Mouse (Mus musculus): ENCODE data around the gene Ngef. TPM values are rescaled to one million over a fixed set of nuclear protein-coding genes. Genes with fewer than 3 reads are reported as not detected.

Ngef gene
- polyA plus RNA-seq, 1 experiment from 2014 or later = 0.88 TPM

- Histone ChIP-seq H3K4me1 (no peaks in the 10 kb centered on the region), H3K36me3 (no peaks in the 10 kb centered on the region), H3K4me3 (0 out of 2 replicates have a peak overlapping the region, but pooled peaks have one; percentile 5), H3K27me3 (ENCODE audit: insufficient read depth, poor library complexity, severe bottlenecking) (no peaks in the 10 kb centered on the region), H3K9me3 (no peaks in the 10 kb centered on the region), H3K27ac (no peak overlapping the region)
- WGBS = 25% methylated on average over 7 of the region's 7 CpGs
- no peak for DNase-seq (ENCODE audit: low spot score)
These were observed 32.1 kb downstream of the Ngef start for GRCm38 (mm10) chr1:87541614-87542013.

DNA sequence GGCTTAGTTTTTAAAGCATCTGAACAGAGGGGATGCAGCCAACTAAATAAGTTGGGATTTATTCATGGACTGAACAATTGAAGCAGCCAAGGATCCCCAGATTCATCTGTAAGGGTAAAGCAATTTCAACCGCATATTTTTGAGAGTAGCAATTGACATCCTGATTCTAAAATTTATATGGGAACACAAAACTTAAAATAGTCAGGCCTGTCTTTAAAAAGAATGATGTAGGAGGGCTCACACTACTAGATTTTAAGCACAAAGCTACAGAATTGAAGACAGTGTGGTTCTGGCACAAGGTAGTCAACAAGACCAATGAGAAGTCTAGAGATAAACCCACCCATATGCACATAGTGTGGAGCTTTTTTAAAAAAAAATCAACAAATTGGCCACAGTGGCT is 36.7 kb downstream of the Ngef start:
- Histone ChIP-seq H3K36me3 (no peaks in the 10 kb centered on the region), H3K9me3 (no peaks in the 10 kb centered on the region), H3K4me3 (no peak overlapping the region), H3K27me3 (ENCODE audit: insufficient read depth, poor library complexity, severe bottlenecking) (no peaks in the 10 kb centered on the region), H3K27ac (no peak overlapping the region), H3K4me1 (no peaks in the 10 kb centered on the region)
- WGBS = 79% methylated on average over 1 of the region's 1 CpGs
- no peak for DNase-seq (ENCODE audit: low spot score)

DNA sequence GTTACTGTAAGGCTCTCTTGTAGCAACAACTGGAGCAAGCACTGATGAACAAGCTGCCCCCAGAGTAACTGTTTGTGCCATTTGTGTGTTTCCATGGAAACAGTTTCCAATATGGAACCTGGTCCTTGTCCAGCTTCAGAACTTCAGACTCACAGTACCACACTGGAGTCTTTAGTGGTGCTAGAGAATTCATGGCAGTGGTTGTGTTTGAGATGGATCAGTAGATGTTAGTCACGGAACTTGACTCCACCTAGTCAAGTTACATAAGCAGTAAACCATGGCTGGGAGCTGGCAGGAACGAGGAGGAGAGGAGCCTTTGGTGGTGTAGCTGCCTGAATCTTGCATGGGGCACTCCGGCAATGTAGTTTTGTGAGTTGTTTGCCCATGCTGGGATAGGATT is 39.6 kb downstream of the Ngef start:
- 80% methylated on average over 3 of the region's 3 CpGs for WGBS
- H3K27me3 ChIP-seq (ENCODE audit: insufficient read depth, poor library complexity, severe bottlenecking) = no peaks in the 10 kb centered on the region
- H3K36me3 ChIP-seq = no peaks in the 10 kb centered on the region
- no peaks in the 10 kb centered on the region for H3K4me1 ChIP-seq
- DNase-seq (ENCODE audit: low spot score) = no peak
- no peak overlapping the region for H3K4me3 ChIP-seq
- no peaks in the 10 kb centered on the region for H3K9me3 ChIP-seq
- H3K27ac ChIP-seq = no peak overlapping the region

- Histone ChIP-seq H3K4me3 (no peak overlapping the region), H3K4me1 (no peaks in the 10 kb centered on the region), H3K9me3 (no peaks in the 10 kb centered on the region), H3K27me3 (ENCODE audit: insufficient read depth, poor library complexity, severe bottlenecking) (no peaks in the 10 kb centered on the region), H3K36me3 (no peaks in the 10 kb centered on the region), H3K27ac (no peak overlapping the region)
- WGBS = 71% methylated on average over 4 of the region's 4 CpGs
- no peak for DNase-seq (ENCODE audit: low spot score)
These were observed 41.3 kb downstream of the Ngef start for GRCm38 (mm10) chr1:87532346-87532745.

DNA sequence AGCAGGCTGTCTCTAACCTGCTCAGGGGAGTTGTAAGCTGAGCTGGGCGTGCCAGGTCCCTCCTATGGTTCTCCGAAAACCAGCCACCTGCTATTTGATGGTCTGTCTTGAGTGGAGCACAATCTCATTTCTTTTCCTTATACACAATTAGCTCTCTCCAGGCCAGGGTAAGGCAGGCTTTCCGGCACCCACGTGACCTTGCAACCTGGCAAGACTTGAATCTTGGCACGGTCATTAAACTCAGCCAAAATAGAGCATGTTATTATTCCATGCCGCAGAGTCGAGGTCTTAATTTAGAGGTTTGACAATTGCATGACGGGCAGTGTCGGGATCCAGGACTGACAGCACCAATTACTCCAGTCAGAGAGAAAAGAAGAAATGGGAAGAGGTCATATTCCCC is 46.5 kb downstream of the Ngef start:
- Histone ChIP-seq H3K4me1 (no peaks in the 10 kb centered on the region), H3K4me3 (no peak overlapping the region)
- WGBS = 87% methylated on average over 9 of the region's 9 CpGs

GRCm38 (mm10) chr1:87525041-87525440 is 48.6 kb downstream of the Ngef start:
- no peaks in the 10 kb centered on the region for H3K9me3 ChIP-seq
- DNase-seq (ENCODE audit: low spot score) = no peak
- no peaks in the 10 kb centered on the region for H3K27me3 ChIP-seq (ENCODE audit: insufficient read depth, poor library complexity, severe bottlenecking)
- no peak overlapping the region for H3K27ac ChIP-seq
- 0 out of 2 replicates have a peak, but pooled peaks cover 3% of the 10 kb centered on the region for H3K4me1 ChIP-seq
- H3K36me3 ChIP-seq = no peaks in the 10 kb centered on the region
- 78% methylated on average over 7 of the region's 7 CpGs for WGBS
- no peak overlapping the region for H3K4me3 ChIP-seq

More for the DNA sequence above, 46.5 kb downstream of the Ngef start:
- Histone ChIP-seq H3K27me3 (ENCODE audit: insufficient read depth, poor library complexity, severe bottlenecking) (no peaks in the 10 kb centered on the region), H3K9me3 (no peaks in the 10 kb centered on the region), H3K27ac (no peak overlapping the region), H3K36me3 (no peaks in the 10 kb centered on the region)
- no peak for DNase-seq (ENCODE audit: low spot score)

GRCm38 (mm10) chr1:87521523-87521922 is 52.1 kb downstream of the Ngef start:
- H3K9me3 ChIP-seq = no peaks in the 10 kb centered on the region
- H3K4me1 ChIP-seq = 0 out of 2 replicates have a peak, but pooled peaks cover 3% of the 10 kb centered on the region
- H3K4me3 ChIP-seq = no peak overlapping the region
- no peak for DNase-seq (ENCODE audit: low spot score)
- no peaks in the 10 kb centered on the region for H3K36me3 ChIP-seq
- WGBS = 47% methylated on average over 1 of the region's 1 CpGs
- no peaks in the 10 kb centered on the region for H3K27me3 ChIP-seq (ENCODE audit: insufficient read depth, poor library complexity, severe bottlenecking)
- no peak overlapping the region for H3K27ac ChIP-seq

- DNase-seq (ENCODE audit: low spot score) = no peak
- H3K4me3 ChIP-seq = no peak overlapping the region
These were observed 53.2 kb downstream of the Ngef start for GRCm38 (mm10) chr1:87520467-87520866.

GRCm38 (mm10) chr1:87510845-87511244 is 62.8 kb downstream of the Ngef start:
- no peak overlapping the region for H3K27ac ChIP-seq
- WGBS = 11% methylated on average over 5 of the region's 5 CpGs
- H3K27me3 ChIP-seq (ENCODE audit: insufficient read depth, poor library complexity, severe bottlenecking) = peaks cover 62% of the 10 kb centered on the region
- H3K36me3 ChIP-seq = no peaks in the 10 kb centered on the region
- DNase-seq (ENCODE audit: low spot score) = no peak
- H3K9me3 ChIP-seq = no peaks in the 10 kb centered on the region
- H3K4me1 ChIP-seq = peaks cover 17% of the 10 kb centered on the region
- H3K4me3 ChIP-seq = peak overlapping the region; percentile 81

More at GRCm38 (mm10) chr1:87520467-87520866, 53.2 kb downstream of the Ngef start:
- Histone ChIP-seq H3K9me3 (no peaks in the 10 kb centered on the region), H3K27ac (no peak overlapping the region), H3K27me3 (ENCODE audit: insufficient read depth, poor library complexity, severe bottlenecking) (no peaks in the 10 kb centered on the region), H3K36me3 (no peaks in the 10 kb centered on the region), H3K4me1 (0 out of 2 replicates have a peak, but pooled peaks cover 3% of the 10 kb centered on the region)

GRCm38 (mm10) chr1:87510166-87510691 is 63.4 kb downstream of the Ngef start:
- 1% methylated on average over 53 of the region's 61 CpGs for WGBS
- peak overlapping the region; percentile 59 for H3K27ac ChIP-seq
- no peaks in the 10 kb centered on the region for H3K36me3 ChIP-seq
- H3K27me3 ChIP-seq (ENCODE audit: insufficient read depth, poor library complexity, severe bottlenecking) = peaks cover 65% of the 10 kb centered on the region
- peak overlapping the region; percentile 81 for H3K4me3 ChIP-seq
- no peaks in the 10 kb centered on the region for H3K9me3 ChIP-seq
- no peak for DNase-seq (ENCODE audit: low spot score)
- peaks cover 17% of the 10 kb centered on the region for H3K4me1 ChIP-seq

DNA sequence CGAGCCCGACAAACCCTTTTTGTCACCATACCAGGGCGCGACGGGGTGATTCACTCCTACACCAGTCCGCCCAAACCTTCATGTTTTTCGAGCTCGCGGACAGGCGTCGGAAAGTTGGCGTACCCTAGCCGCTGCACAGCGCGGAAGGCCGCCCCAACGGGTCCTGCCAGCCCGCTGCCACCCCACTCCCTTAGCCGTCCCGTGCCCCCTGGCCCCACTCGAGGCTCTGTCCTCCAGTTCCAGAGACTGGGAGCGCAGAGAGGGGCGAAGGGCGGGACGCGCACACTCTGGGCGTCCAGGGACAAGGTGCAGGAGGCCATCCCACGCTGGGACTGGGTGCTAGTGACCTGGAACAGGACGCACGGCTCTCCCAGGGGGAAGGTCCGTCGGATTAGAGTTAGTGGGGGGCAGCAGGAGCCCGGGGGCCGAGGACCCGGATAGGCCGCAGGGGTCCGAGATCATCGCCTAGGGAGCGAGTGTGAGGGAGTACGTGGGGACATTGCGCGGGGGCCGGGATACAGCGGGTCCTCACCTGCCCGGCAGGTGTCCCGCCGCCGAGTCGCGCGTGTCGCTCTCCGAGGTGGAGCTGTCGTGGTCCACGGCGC is 64.0 kb downstream of the Ngef start, which contains the start of gene Neu2:
Gene Neu2 (plus strand): TSS at position 329 of the 605 bp plus-strand sequence.
- H3K4me1 ChIP-seq = peaks cover 17% of the 10 kb centered on the region
- H3K27me3 ChIP-seq (ENCODE audit: insufficient read depth, poor library complexity, severe bottlenecking) = peaks cover 66% of the 10 kb centered on the region
- no peaks in the 10 kb centered on the region for H3K9me3 ChIP-seq
- H3K4me3 ChIP-seq = peak within 1 kb of the TSS; percentile 81
- no peak for DNase-seq (ENCODE audit: low spot score)
- H3K27ac ChIP-seq = peak within 1 kb of the TSS; percentile 59
- 2% methylated on average over 56 of the region's 56 CpGs for WGBS
- no peaks in the 10 kb centered on the region for H3K36me3 ChIP-seq

GRCm38 (mm10) chr1:87508591-87509560 is 64.8 kb downstream of the Ngef start:
- peaks cover 70% of the 10 kb centered on the region for H3K27me3 ChIP-seq (ENCODE audit: insufficient read depth, poor library complexity, severe bottlenecking)
- H3K4me1 ChIP-seq = peaks cover 17% of the 10 kb centered on the region
- WGBS = 22% methylated on average over 26 of the region's 26 CpGs
- no peak for DNase-seq (ENCODE audit: low spot score)
- peak overlapping the region; percentile 81 for H3K4me3 ChIP-seq
- H3K9me3 ChIP-seq = no peaks in the 10 kb centered on the region
- no peaks in the 10 kb centered on the region for H3K36me3 ChIP-seq
- H3K27ac ChIP-seq = no peak overlapping the region

GRCm38 (mm10) chr1:87507857-87508256 is 65.8 kb downstream of the Ngef start:
- H3K27ac ChIP-seq = no peak overlapping the region
- peaks cover 21% of the 10 kb centered on the region for H3K4me1 ChIP-seq
- H3K9me3 ChIP-seq = no peaks in the 10 kb centered on the region
- DNase-seq (ENCODE audit: low spot score) = no peak
- 54% methylated on average over 6 of the region's 6 CpGs for WGBS
- no peak overlapping the region for H3K4me3 ChIP-seq
- peaks cover 70% of the 10 kb centered on the region for H3K27me3 ChIP-seq (ENCODE audit: insufficient read depth, poor library complexity, severe bottlenecking)
- no peaks in the 10 kb centered on the region for H3K36me3 ChIP-seq
